Mouse (Mus musculus) testis, adult 2 months (tissue): ENCODE data around the gene Agpat4.

Experiments
- CTCF ChIP-seq: fragments of 200-500 bp; IDR thresholded peaks from 2 replicates; pipeline ENCODE4 v1.5.1; 2012; ENCODE audit warnings: low read depth, mild to moderate bottlenecking, inconsistent platforms, low read length, moderate library complexity; ENCODE audit not compliant: control insufficient read depth, insufficient read depth, insufficient replicate concordance
- POLR2A ChIP-seq: fragments of 200-500 bp; IDR thresholded peaks from 2 replicates; pipeline ENCODE4 v1.6.1; 2012; ENCODE audit warnings: low read depth, mild to moderate bottlenecking, inconsistent platforms, low read length, moderate library complexity; ENCODE audit not compliant: control insufficient read depth

GRCm38 (mm10) chr17:12076816-12077215 is 41.7 kb upstream of the Agpat4 start:
- no peak for TF ChIP-seq CTCF
- TF ChIP-seq POLR2A, result no peak
